Mouse (Mus musculus) liver, embryonic 16.5 days (tissue): ENCODE measurements around the gene Dpy19l3. TPM values are rescaled to one million over a fixed set of nuclear protein-coding genes. Genes with fewer than 3 reads are reported as not detected.

Source experiments
- ATAC-seq: fragments of 200-750 bp; cut with Nextera tagmentation; 2 replicates; pipeline ENCODE4 v1.8.0; 2017; ENCODE audit warnings: low read depth, mild to moderate bottlenecking, moderate number of reproducible peaks, moderate library complexity
- H3K27ac ChIP-seq: fragments of 300-500 bp; sonication (generic); 2 replicates; pipeline ENCODE4 v1.5.1; 2014; ENCODE audit warnings: mild to moderate bottlenecking, low read length
- H3K27me3 ChIP-seq: fragments of 300-500 bp; sonication (generic); 2 replicates; pipeline ENCODE4 v1.6.1; 2014; ENCODE audit warnings: low read depth, low read length, mixed read lengths; ENCODE audit not compliant: control insufficient read depth, insufficient read depth
- H3K36me3 ChIP-seq: fragments of 300-500 bp; sonication (generic); 2 replicates; pipeline ENCODE4 v1.6.1; 2014; ENCODE audit warnings: mild to moderate bottlenecking; ENCODE audit not compliant: control insufficient read depth, insufficient read depth
- H3K4me1 ChIP-seq: fragments of 300-500 bp; sonication (generic); 2 replicates; pipeline ENCODE4 v1.6.1; 2014; ENCODE audit warnings: low read depth, low read length, mixed read lengths; ENCODE audit not compliant: control insufficient read depth
- H3K4me2 ChIP-seq: fragments of 300-500 bp; sonication (generic); 2 replicates; pipeline ENCODE4 v1.6.1; 2014; ENCODE audit warnings: low read depth, low read length, mixed read lengths
- H3K4me3 ChIP-seq: fragments of 300-500 bp; sonication (generic); 2 replicates; pipeline ENCODE4 v1.5.1; 2014; ENCODE audit warnings: low read depth, mild to moderate bottlenecking, low read length
- H3K9ac ChIP-seq: fragments of 300-500 bp; sonication (generic); 2 replicates; pipeline ENCODE4 v1.6.1; 2014; ENCODE audit warnings: low read depth, low read length
- H3K9me3 ChIP-seq: fragments of 300-500 bp; sonication (generic); replicated peaks from 2 replicates; pipeline ENCODE4 v1.6.1; 2016; ENCODE audit warnings: low read length; ENCODE audit not compliant: control insufficient read depth
- WGBS: fragments of 180-500 bp; shearing (Covaris S2); extraction: QIAGEN DNeasy Blood & Tissue Kit; methylation state at CpG from one replicate; pipeline ENCODE4 v1.1.7; 2014; ENCODE audit not compliant: insufficient replicate concordance; 5-methylcytosine and 5-hydroxymethylcytosine counted together
- polyA plus RNA-seq: library from polyadenylated mRNA; unstranded; fragments of >200 nt; fragmentation: Nextera tagmentation; extraction: Ambion mirVana; gene quantifications from 2 replicates; pipeline ENCODE4 v1.2.1, GENCODE M21; 2015

The Dpy19l3 gene
- polyA plus RNA-seq, 1 experiment from 2014 or later = 5.3 TPM

GRCm38 (mm10) chr7:35785579-35785978 lies 31.3 kb upstream of the Dpy19l3 start:
- Histone ChIP-seq H3K9me3 (no peaks in the 10 kb centered on the region), H3K36me3 (peaks cover 34% of the 10 kb centered on the region), H3K4me3 (no peak overlapping the region), H3K4me1 (no peaks in the 10 kb centered on the region), H3K9ac (no peak overlapping the region), H3K4me2 (no peak overlapping the region), H3K27ac (no peak overlapping the region), H3K27me3 (no peaks in the 10 kb centered on the region)
- ATAC-seq = no peak
- WGBS = 84% methylated on average over 4 of the region's 4 CpGs

- Histone ChIP-seq H3K27ac (no peak overlapping the region), H3K9me3 (no peaks in the 10 kb centered on the region), H3K4me2 (no peak overlapping the region), H3K27me3 (no peaks in the 10 kb centered on the region), H3K9ac (no peak overlapping the region), H3K4me3 (no peak overlapping the region), H3K4me1 (no peaks in the 10 kb centered on the region), H3K36me3 (peaks cover 26% of the 10 kb centered on the region)
- no peak for ATAC-seq
Observed at GRCm38 (mm10) chr7:35782252-35782651, 28.0 kb upstream of the Dpy19l3 start.

GRCm38 (mm10) chr7:35774127-35774526 lies 19.9 kb upstream of the Dpy19l3 start:
- peak; percentile 61 for ATAC-seq
- Histone ChIP-seq H3K27me3 (no peaks in the 10 kb centered on the region), H3K9ac (no peak overlapping the region), H3K27ac (no peak overlapping the region; the same call in 1 of the 2 replicates), H3K4me1 (peaks cover 7% of the 10 kb centered on the region), H3K4me2 (no peak overlapping the region), H3K36me3 (peaks cover 34% of the 10 kb centered on the region), H3K4me3 (no peak overlapping the region), H3K9me3 (no peaks in the 10 kb centered on the region)
- 78% methylated on average over 12 of the region's 12 CpGs for whole genome bisulfite sequencing

GRCm38 (mm10) chr7:35772347-35772746 lies 18.1 kb upstream of the Dpy19l3 start:
- Histone ChIP-seq H3K27ac (no peak overlapping the region), H3K4me2 (no peak overlapping the region), H3K9me3 (no peaks in the 10 kb centered on the region), H3K4me3 (no peak overlapping the region), H3K9ac (no peak overlapping the region), H3K36me3 (peaks cover 23% of the 10 kb centered on the region), H3K27me3 (no peaks in the 10 kb centered on the region), H3K4me1 (peaks cover 7% of the 10 kb centered on the region)
- 83% methylated on average over 8 of the region's 8 CpGs for WGBS
- no peak for ATAC-seq

- Histone ChIP-seq H3K36me3 (peaks cover 20% of the 10 kb centered on the region), H3K4me1 (peaks cover 7% of the 10 kb centered on the region), H3K4me3 (no peak overlapping the region), H3K27me3 (no peaks in the 10 kb centered on the region), H3K9me3 (no peaks in the 10 kb centered on the region), H3K9ac (no peak overlapping the region), H3K27ac (no peak overlapping the region), H3K4me2 (no peak overlapping the region)
- ATAC-seq = no peak
Observed at GRCm38 (mm10) chr7:35771106-35771505, 16.9 kb upstream of the Dpy19l3 start.

DNA sequence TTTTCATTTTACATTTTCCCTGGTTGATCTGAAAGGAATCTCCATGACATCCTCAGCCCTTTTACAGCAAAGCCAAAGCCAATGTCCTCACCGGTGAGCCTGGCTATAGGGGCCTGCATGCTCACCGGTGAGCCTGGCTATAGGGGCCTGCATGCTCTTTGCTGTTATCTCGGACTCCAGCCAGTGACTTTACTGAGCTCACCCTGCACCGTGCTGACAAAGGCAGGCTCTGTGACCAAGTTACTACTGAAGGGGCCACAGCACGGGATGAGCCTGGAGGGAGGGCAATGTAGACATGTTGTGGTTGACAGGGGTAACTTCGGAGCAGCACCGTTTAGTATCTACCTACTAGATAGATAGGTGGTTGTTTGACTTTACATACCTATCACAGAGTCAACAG lies 15.9 kb upstream of the Dpy19l3 start:
- no peak overlapping the region for H3K4me2 ChIP-seq
- H3K36me3 ChIP-seq = peaks cover 13% of the 10 kb centered on the region; the same call in 1 of the 2 replicates
- 37% methylated on average over 7 of the region's 7 CpGs for WGBS

GRCm38 (mm10) chr7:35764461-35764860 lies 10.2 kb upstream of the Dpy19l3 start:
- Histone ChIP-seq H3K27ac (no peak overlapping the region), H3K9me3 (no peaks in the 10 kb centered on the region), H3K4me2 (no peak overlapping the region), H3K36me3 (no peaks in the 10 kb centered on the region), H3K4me1 (no peaks in the 10 kb centered on the region), H3K4me3 (no peak overlapping the region), H3K9ac (no peak overlapping the region), H3K27me3 (no peaks in the 10 kb centered on the region)
- no peak for ATAC-seq
- WGBS = 76% methylated on average over 11 of the region's 11 CpGs

More for the DNA sequence above, 15.9 kb upstream of the Dpy19l3 start:
- no peak overlapping the region for H3K27ac ChIP-seq
- H3K4me3 ChIP-seq = no peak overlapping the region
- H3K4me1 ChIP-seq = peaks cover 7% of the 10 kb centered on the region
- peak; percentile 50; the same call in 1 of the 2 replicates for ATAC-seq
- no peak overlapping the region for H3K9ac ChIP-seq
- no peaks in the 10 kb centered on the region for H3K9me3 ChIP-seq
- H3K27me3 ChIP-seq = no peaks in the 10 kb centered on the region

DNA sequence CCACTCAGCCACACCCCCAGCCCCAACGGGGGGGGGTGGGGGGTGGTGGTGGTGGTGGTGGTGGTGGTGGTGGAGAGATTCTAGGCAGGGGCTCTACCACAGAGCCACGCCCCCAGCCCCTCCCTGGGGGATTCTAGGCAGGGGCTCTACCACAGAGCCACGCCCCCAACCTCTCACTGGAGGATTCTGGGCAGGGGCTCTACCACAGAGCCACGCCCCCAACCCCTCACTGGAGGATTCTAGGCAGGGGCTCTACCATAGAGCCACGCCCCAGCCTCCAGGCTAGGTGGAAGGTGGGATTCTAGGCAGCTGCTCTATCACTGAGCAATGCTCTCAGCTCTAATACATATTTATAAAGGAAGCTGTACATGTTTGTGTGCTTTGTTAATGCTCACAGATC lies 7.5 kb upstream of the Dpy19l3 start:
- Histone ChIP-seq H3K9ac (no peak overlapping the region), H3K9me3 (no peaks in the 10 kb centered on the region), H3K4me1 (no peaks in the 10 kb centered on the region; the same call in 1 of the 2 replicates), H3K27ac (no peak overlapping the region), H3K27me3 (no peaks in the 10 kb centered on the region), H3K4me3 (no peak overlapping the region), H3K4me2 (no peak overlapping the region), H3K36me3 (no peaks in the 10 kb centered on the region)
- no peak for ATAC-seq
- 45% methylated on average over 5 of the region's 5 CpGs for WGBS

- no peaks in the 10 kb centered on the region for H3K27me3 ChIP-seq
- peaks cover 3% of the 10 kb centered on the region for H3K4me1 ChIP-seq
- H3K36me3 ChIP-seq = no peaks in the 10 kb centered on the region
- no peak overlapping the region for H3K4me2 ChIP-seq
- H3K9ac ChIP-seq = no peak overlapping the region
- no peak overlapping the region for H3K27ac ChIP-seq
- H3K4me3 ChIP-seq = no peak overlapping the region
- WGBS = 16% methylated on average over 2 of the region's 2 CpGs
- ATAC-seq = no peak
- no peaks in the 10 kb centered on the region for H3K9me3 ChIP-seq
Observed at GRCm38 (mm10) chr7:35759602-35760001, 5.3 kb upstream of the Dpy19l3 start.
